Mouse (Mus musculus): ENCODE measurements around the gene Gmeb2. TPM values are rescaled to one million over a fixed set of nuclear protein-coding genes. Genes with fewer than 3 reads are reported as not detected.

The Gmeb2 gene
- polyA plus RNA-seq, 1 experiment from 2014 or later = 11.8 TPM

- H3K9me3 ChIP-seq (replicated peaks; ENCODE audit: control insufficient read depth, low read length) = no peaks in the 10 kb centered on the region
- H3K9ac ChIP-seq (ENCODE audit: low read length) = peak overlapping the region; percentile 97
- peaks cover 8% of the 10 kb centered on the region for H3K4me1 ChIP-seq (ENCODE audit: control insufficient read depth, insufficient read depth, low read length)
- H3K36me3 ChIP-seq (ENCODE audit: control insufficient read depth, insufficient read depth, low read length) = no peaks in the 10 kb centered on the region
- H3K4me3 ChIP-seq (replicated peaks; ENCODE audit: low read length) = peak overlapping the region; percentile 80
- no peak for ATAC-seq (ENCODE audit: insufficient read depth, low FRiP score)
- 44% methylated on average over 6 of the region's 6 CpGs for WGBS
- no peaks in the 10 kb centered on the region for H3K27me3 ChIP-seq (ENCODE audit: control insufficient read depth, insufficient read depth, low read length)
- peak overlapping the region; percentile 63 for H3K4me2 ChIP-seq (ENCODE audit: low read depth, low read length)
- H3K27ac ChIP-seq (ENCODE audit: low read length) = peak overlapping the region; percentile 97
Observed at GRCm38 (mm10) chr2:181286629-181287337, 1.1 kb downstream of the Gmeb2 start.

GRCm38 (mm10) chr2:181279968-181280367 is 7.9 kb downstream of the Gmeb2 start:
- Histone ChIP-seq H3K9me3 (replicated peaks; ENCODE audit: control insufficient read depth, low read length) (no peaks in the 10 kb centered on the region), H3K27me3 (ENCODE audit: control insufficient read depth, insufficient read depth, low read length) (no peaks in the 10 kb centered on the region), H3K9ac (ENCODE audit: low read length) (no peak overlapping the region), H3K4me1 (ENCODE audit: control insufficient read depth, insufficient read depth, low read length) (no peaks in the 10 kb centered on the region), H3K4me2 (ENCODE audit: low read depth, low read length) (no peak overlapping the region), H3K4me3 (replicated peaks; ENCODE audit: low read length) (no peak overlapping the region), H3K27ac (ENCODE audit: low read length) (no peak overlapping the region), H3K36me3 (ENCODE audit: control insufficient read depth, insufficient read depth, low read length) (peaks cover 10% of the 10 kb centered on the region; the same call in 1 of the 2 replicates)
- no peak for ATAC-seq (ENCODE audit: insufficient read depth, low FRiP score)
- WGBS = 85% methylated on average over 1 of the region's 1 CpGs

- H3K4me2 ChIP-seq (ENCODE audit: low read depth, low read length) = no peak overlapping the region
- H3K36me3 ChIP-seq (ENCODE audit: control insufficient read depth, insufficient read depth, low read length) = peaks cover 10% of the 10 kb centered on the region; the same call in 1 of the 2 replicates
- H3K4me3 ChIP-seq (replicated peaks; ENCODE audit: low read length) = no peak overlapping the region
- no peaks in the 10 kb centered on the region for H3K27me3 ChIP-seq (ENCODE audit: control insufficient read depth, insufficient read depth, low read length)
- H3K9me3 ChIP-seq (replicated peaks; ENCODE audit: control insufficient read depth, low read length) = no peaks in the 10 kb centered on the region
- no peaks in the 10 kb centered on the region for H3K4me1 ChIP-seq (ENCODE audit: control insufficient read depth, insufficient read depth, low read length)
- no peak for ATAC-seq (ENCODE audit: insufficient read depth, low FRiP score)
- H3K27ac ChIP-seq (ENCODE audit: low read length) = no peak overlapping the region
- 72% methylated on average over 3 of the region's 3 CpGs for WGBS
- no peak overlapping the region for H3K9ac ChIP-seq (ENCODE audit: low read length)
Observed at GRCm38 (mm10) chr2:181277866-181278265, 10.0 kb downstream of the Gmeb2 start.

- Histone ChIP-seq H3K27ac (ENCODE audit: low read length) (no peak overlapping the region), H3K27me3 (ENCODE audit: control insufficient read depth, insufficient read depth, low read length) (no peaks in the 10 kb centered on the region), H3K4me1 (ENCODE audit: control insufficient read depth, insufficient read depth, low read length) (no peaks in the 10 kb centered on the region), H3K4me2 (ENCODE audit: low read depth, low read length) (no peak overlapping the region), H3K4me3 (replicated peaks; ENCODE audit: low read length) (no peak overlapping the region), H3K9me3 (replicated peaks; ENCODE audit: control insufficient read depth, low read length) (no peaks in the 10 kb centered on the region), H3K9ac (ENCODE audit: low read length) (no peak overlapping the region), H3K36me3 (ENCODE audit: control insufficient read depth, insufficient read depth, low read length) (peaks cover 10% of the 10 kb centered on the region; the same call in 1 of the 2 replicates)
- ATAC-seq (ENCODE audit: insufficient read depth, low FRiP score) = no peak
- WGBS = 66% methylated on average over 1 of the region's 1 CpGs
Observed at GRCm38 (mm10) chr2:181276766-181277165, 11.1 kb downstream of the Gmeb2 start.

GRCm38 (mm10) chr2:181274639-181275038 is 13.2 kb downstream of the Gmeb2 start:
- no peaks in the 10 kb centered on the region for H3K27me3 ChIP-seq (ENCODE audit: control insufficient read depth, insufficient read depth, low read length)
- H3K4me1 ChIP-seq (ENCODE audit: control insufficient read depth, insufficient read depth, low read length) = no peaks in the 10 kb centered on the region
- H3K4me2 ChIP-seq (ENCODE audit: low read depth, low read length) = no peak overlapping the region
- no peak for ATAC-seq (ENCODE audit: insufficient read depth, low FRiP score)
- no peak overlapping the region for H3K27ac ChIP-seq (ENCODE audit: low read length)
- no peaks in the 10 kb centered on the region for H3K9me3 ChIP-seq (replicated peaks; ENCODE audit: control insufficient read depth, low read length)
- 80% methylated on average over 4 of the region's 4 CpGs for WGBS
- no peak overlapping the region for H3K9ac ChIP-seq (ENCODE audit: low read length)
- peaks cover 9% of the 10 kb centered on the region; the same call in 1 of the 2 replicates for H3K36me3 ChIP-seq (ENCODE audit: control insufficient read depth, insufficient read depth, low read length)
- H3K4me3 ChIP-seq (replicated peaks; ENCODE audit: low read length) = no peak overlapping the region

- Histone ChIP-seq H3K9ac (ENCODE audit: low read length) (no peak overlapping the region), H3K4me3 (replicated peaks; ENCODE audit: low read length) (no peak overlapping the region), H3K27ac (ENCODE audit: low read length) (no peak overlapping the region), H3K36me3 (ENCODE audit: control insufficient read depth, insufficient read depth, low read length) (peaks cover 9% of the 10 kb centered on the region; the same call in 1 of the 2 replicates), H3K27me3 (ENCODE audit: control insufficient read depth, insufficient read depth, low read length) (no peaks in the 10 kb centered on the region), H3K9me3 (replicated peaks; ENCODE audit: control insufficient read depth, low read length) (no peaks in the 10 kb centered on the region), H3K4me1 (ENCODE audit: control insufficient read depth, insufficient read depth, low read length) (no peaks in the 10 kb centered on the region), H3K4me2 (ENCODE audit: low read depth, low read length) (no peak overlapping the region)
- ATAC-seq (ENCODE audit: insufficient read depth, low FRiP score) = no peak
- 93% methylated on average over 2 of the region's 2 CpGs for WGBS
Observed at GRCm38 (mm10) chr2:181273829-181274228, 14.0 kb downstream of the Gmeb2 start.

- Histone ChIP-seq H3K4me3 (replicated peaks; ENCODE audit: low read length) (no peak overlapping the region), H3K9me3 (replicated peaks; ENCODE audit: control insufficient read depth, low read length) (no peaks in the 10 kb centered on the region), H3K36me3 (ENCODE audit: control insufficient read depth, insufficient read depth, low read length) (0 out of 2 replicates have a peak, but pooled peaks cover 3% of the 10 kb centered on the region), H3K4me1 (ENCODE audit: control insufficient read depth, insufficient read depth, low read length) (no peaks in the 10 kb centered on the region), H3K27ac (ENCODE audit: low read length) (no peak overlapping the region), H3K27me3 (ENCODE audit: control insufficient read depth, insufficient read depth, low read length) (no peaks in the 10 kb centered on the region), H3K4me2 (ENCODE audit: low read depth, low read length) (no peak overlapping the region), H3K9ac (ENCODE audit: low read length) (no peak overlapping the region)
- 83% methylated on average over 2 of the region's 2 CpGs for WGBS
- no peak for ATAC-seq (ENCODE audit: insufficient read depth, low FRiP score)
Observed at GRCm38 (mm10) chr2:181272092-181272491, 15.7 kb downstream of the Gmeb2 start.

- no peak overlapping the region for H3K27ac ChIP-seq (ENCODE audit: low read length)
- H3K9me3 ChIP-seq (replicated peaks; ENCODE audit: control insufficient read depth, low read length) = no peaks in the 10 kb centered on the region
- H3K9ac ChIP-seq (ENCODE audit: low read length) = no peak overlapping the region
- H3K4me3 ChIP-seq (replicated peaks; ENCODE audit: low read length) = no peak overlapping the region
- no peak for ATAC-seq (ENCODE audit: insufficient read depth, low FRiP score)
- H3K36me3 ChIP-seq (ENCODE audit: control insufficient read depth, insufficient read depth, low read length) = peaks cover 16% of the 10 kb centered on the region
- no peaks in the 10 kb centered on the region for H3K27me3 ChIP-seq (ENCODE audit: control insufficient read depth, insufficient read depth, low read length)
- H3K4me1 ChIP-seq (ENCODE audit: control insufficient read depth, insufficient read depth, low read length) = no peaks in the 10 kb centered on the region
- 87% methylated on average over 2 of the region's 2 CpGs for WGBS
- H3K4me2 ChIP-seq (ENCODE audit: low read depth, low read length) = no peak overlapping the region
Observed at GRCm38 (mm10) chr2:181266839-181267238, 21.0 kb downstream of the Gmeb2 start.

- Histone ChIP-seq H3K4me2 (ENCODE audit: low read depth, low read length) (no peak overlapping the region), H3K36me3 (ENCODE audit: control insufficient read depth, insufficient read depth, low read length) (peaks cover 15% of the 10 kb centered on the region), H3K27ac (ENCODE audit: low read length) (no peak overlapping the region), H3K27me3 (ENCODE audit: control insufficient read depth, insufficient read depth, low read length) (no peaks in the 10 kb centered on the region), H3K9ac (ENCODE audit: low read length) (no peak overlapping the region), H3K9me3 (replicated peaks; ENCODE audit: control insufficient read depth, low read length) (no peaks in the 10 kb centered on the region), H3K4me3 (replicated peaks; ENCODE audit: low read length) (no peak overlapping the region), H3K4me1 (ENCODE audit: control insufficient read depth, insufficient read depth, low read length) (no peaks in the 10 kb centered on the region)
- WGBS = 78% methylated on average over 1 of the region's 1 CpGs
- ATAC-seq (ENCODE audit: insufficient read depth, low FRiP score) = no peak
Observed at GRCm38 (mm10) chr2:181253248-181253647, 34.6 kb downstream of the Gmeb2 start.
